Mouse (Mus musculus): Measurements from ENCODE around the gene Camkk2. TPM values are rescaled to one million over a fixed set of nuclear protein-coding genes. Genes with fewer than 3 reads are reported as not detected.

Gene Camkk2
- polyA plus RNA-seq, 1 experiment from 2014 or later = 34.5 TPM

- H3K9ac ChIP-seq = no peak overlapping the region
- no peak overlapping the region for H3K4me2 ChIP-seq
- H3K36me3 ChIP-seq (replicated peaks) = peaks cover 3% of the 10 kb centered on the region; the same call in 1 of the 2 replicates
- no peak overlapping the region for H3K27ac ChIP-seq
- no peaks in the 10 kb centered on the region for H3K9me3 ChIP-seq
- H3K27me3 ChIP-seq = no peaks in the 10 kb centered on the region
- 90% methylated on average over 10 of the region's 10 CpGs for WGBS
- peaks cover 19% of the 10 kb centered on the region for H3K4me1 ChIP-seq
- H3K4me3 ChIP-seq (replicated peaks) = no peak overlapping the region
- no peak for ATAC-seq (ENCODE audit: low FRiP score)
Measured at GRCm38 (mm10) chr5:122730776-122731175, 48.4 kb downstream of the Camkk2 start.

GRCm38 (mm10) chr5:122727096-122727495 lies 52.1 kb downstream of the Camkk2 start:
- H3K27me3 ChIP-seq = no peaks in the 10 kb centered on the region
- H3K4me1 ChIP-seq = peaks cover 15% of the 10 kb centered on the region; the same call in 1 of the 2 replicates
- H3K36me3 ChIP-seq (replicated peaks) = no peaks in the 10 kb centered on the region
- H3K9me3 ChIP-seq = no peaks in the 10 kb centered on the region
- no peak overlapping the region for H3K4me3 ChIP-seq (replicated peaks)
- no peak overlapping the region for H3K4me2 ChIP-seq
- H3K9ac ChIP-seq = no peak overlapping the region
- ATAC-seq (ENCODE audit: low FRiP score) = no peak
- no peak overlapping the region for H3K27ac ChIP-seq
- WGBS = 87% methylated on average over 7 of the region's 7 CpGs

GRCm38 (mm10) chr5:122726595-122726994 lies 52.6 kb downstream of the Camkk2 start:
- WGBS = 77% methylated on average over 5 of the region's 5 CpGs
- Histone ChIP-seq H3K36me3 (replicated peaks) (no peaks in the 10 kb centered on the region), H3K4me1 (peaks cover 10% of the 10 kb centered on the region; the same call in 1 of the 2 replicates), H3K4me3 (replicated peaks) (no peak overlapping the region), H3K9ac (no peak overlapping the region), H3K27ac (no peak overlapping the region), H3K4me2 (no peak overlapping the region), H3K9me3 (no peaks in the 10 kb centered on the region), H3K27me3 (no peaks in the 10 kb centered on the region)
- ATAC-seq (ENCODE audit: low FRiP score) = no peak

GRCm38 (mm10) chr5:122726068-122726467 lies 53.1 kb downstream of the Camkk2 start:
- Histone ChIP-seq H3K27me3 (no peaks in the 10 kb centered on the region), H3K4me1 (peaks cover 8% of the 10 kb centered on the region; the same call in 1 of the 2 replicates), H3K27ac (no peak overlapping the region), H3K9me3 (no peaks in the 10 kb centered on the region), H3K4me3 (replicated peaks) (no peak overlapping the region), H3K9ac (no peak overlapping the region), H3K4me2 (no peak overlapping the region), H3K36me3 (replicated peaks) (no peaks in the 10 kb centered on the region)
- no peak for ATAC-seq (ENCODE audit: low FRiP score)
- WGBS = 28% methylated on average over 7 of the region's 7 CpGs

GRCm38 (mm10) chr5:122725453-122725852 lies 53.8 kb downstream of the Camkk2 start:
- Histone ChIP-seq H3K4me1 (peaks cover 8% of the 10 kb centered on the region; the same call in 1 of the 2 replicates), H3K9me3 (no peaks in the 10 kb centered on the region), H3K9ac (no peak overlapping the region), H3K4me3 (replicated peaks) (no peak overlapping the region), H3K27ac (no peak overlapping the region), H3K36me3 (replicated peaks) (no peaks in the 10 kb centered on the region), H3K4me2 (no peak overlapping the region), H3K27me3 (no peaks in the 10 kb centered on the region)
- ATAC-seq (ENCODE audit: low FRiP score) = no peak
- 89% methylated on average over 13 of the region's 13 CpGs for WGBS

- Histone ChIP-seq H3K4me1 (no peaks in the 10 kb centered on the region), H3K36me3 (replicated peaks) (no peaks in the 10 kb centered on the region), H3K9ac (no peak overlapping the region), H3K9me3 (no peaks in the 10 kb centered on the region), H3K4me3 (replicated peaks) (no peak overlapping the region), H3K27me3 (no peaks in the 10 kb centered on the region), H3K4me2 (no peak overlapping the region), H3K27ac (no peak overlapping the region)
- WGBS = 90% methylated on average over 8 of the region's 8 CpGs
- ATAC-seq (ENCODE audit: low FRiP score) = no peak
Measured at GRCm38 (mm10) chr5:122719168-122719567, 60.0 kb downstream of the Camkk2 start.

GRCm38 (mm10) chr5:122718400-122718799 lies 60.8 kb downstream of the Camkk2 start:
- Histone ChIP-seq H3K9me3 (no peaks in the 10 kb centered on the region), H3K4me2 (no peak overlapping the region), H3K27ac (no peak overlapping the region), H3K4me1 (no peaks in the 10 kb centered on the region), H3K4me3 (replicated peaks) (no peak overlapping the region), H3K36me3 (replicated peaks) (no peaks in the 10 kb centered on the region), H3K27me3 (no peaks in the 10 kb centered on the region), H3K9ac (no peak overlapping the region)
- 90% methylated on average over 7 of the region's 7 CpGs for WGBS
- no peak for ATAC-seq (ENCODE audit: low FRiP score)

GRCm38 (mm10) chr5:122716793-122717192 lies 62.4 kb downstream of the Camkk2 start:
- H3K27ac ChIP-seq = no peak overlapping the region
- no peak for ATAC-seq (ENCODE audit: low FRiP score)
- no peak overlapping the region for H3K4me3 ChIP-seq (replicated peaks)
- no peaks in the 10 kb centered on the region for H3K4me1 ChIP-seq
- no peaks in the 10 kb centered on the region for H3K9me3 ChIP-seq
- no peaks in the 10 kb centered on the region for H3K36me3 ChIP-seq (replicated peaks)
- 97% methylated on average over 2 of the region's 2 CpGs for WGBS
- H3K4me2 ChIP-seq = no peak overlapping the region
- no peak overlapping the region for H3K9ac ChIP-seq
- no peaks in the 10 kb centered on the region for H3K27me3 ChIP-seq

- no peak overlapping the region for H3K27ac ChIP-seq
- ATAC-seq (ENCODE audit: low FRiP score) = no peak
Measured at GRCm38 (mm10) chr5:122715723-122716122, 63.5 kb downstream of the Camkk2 start.

GRCm38 (mm10) chr5:122708819-122709218 lies 70.4 kb downstream of the Camkk2 start:
- peaks cover 6% of the 10 kb centered on the region for H3K4me1 ChIP-seq
- no peaks in the 10 kb centered on the region for H3K9me3 ChIP-seq
- peaks cover 5% of the 10 kb centered on the region; the same call in 1 of the 2 replicates for H3K27me3 ChIP-seq
- ATAC-seq (ENCODE audit: low FRiP score) = no peak
- H3K27ac ChIP-seq = no peak overlapping the region
- no peak overlapping the region for H3K4me2 ChIP-seq
- no peaks in the 10 kb centered on the region for H3K36me3 ChIP-seq (replicated peaks)
- no peak overlapping the region for H3K4me3 ChIP-seq (replicated peaks)
- H3K9ac ChIP-seq = no peak overlapping the region
- WGBS = 86% methylated on average over 6 of the region's 6 CpGs

More at GRCm38 (mm10) chr5:122715723-122716122, 63.5 kb downstream of the Camkk2 start:
- 77% methylated on average over 1 of the region's 1 CpGs for WGBS
- H3K9me3 ChIP-seq = no peaks in the 10 kb centered on the region
- H3K4me3 ChIP-seq (replicated peaks) = no peak overlapping the region
- H3K9ac ChIP-seq = no peak overlapping the region
- H3K36me3 ChIP-seq (replicated peaks) = no peaks in the 10 kb centered on the region
- H3K27me3 ChIP-seq = no peaks in the 10 kb centered on the region
- no peak overlapping the region for H3K4me2 ChIP-seq
- no peaks in the 10 kb centered on the region for H3K4me1 ChIP-seq

- H3K4me1 ChIP-seq = peaks cover 6% of the 10 kb centered on the region
- peak within 1 kb of the TSS; percentile 62 for H3K4me3 ChIP-seq (replicated peaks)
- 2% methylated on average over 66 of the region's 66 CpGs for WGBS
- H3K27ac ChIP-seq = peak within 1 kb of the TSS; percentile 62
- peaks cover 7% of the 10 kb centered on the region; the same call in 1 of the 2 replicates for H3K27me3 ChIP-seq
- H3K4me2 ChIP-seq = peak within 1 kb of the TSS; percentile 87
- no peaks in the 10 kb centered on the region for H3K9me3 ChIP-seq
- H3K36me3 ChIP-seq (replicated peaks) = no peaks in the 10 kb centered on the region
- peak; percentile 87 for ATAC-seq (ENCODE audit: low FRiP score)
- H3K9ac ChIP-seq = peak within 1 kb of the TSS; percentile 66
Measured at GRCm38 (mm10) chr5:122707276-122708181, 71.7 kb downstream of the Camkk2 start, which contains the start of gene P2rx4. Gene P2rx4 (plus strand): TSS chr5:122707544.

- Histone ChIP-seq H3K9me3 (no peaks in the 10 kb centered on the region), H3K27ac (peak overlapping the region; percentile 62; the same call in 1 of the 2 replicates), H3K4me1 (peaks cover 6% of the 10 kb centered on the region), H3K27me3 (peaks cover 7% of the 10 kb centered on the region; the same call in 1 of the 2 replicates), H3K4me3 (replicated peaks) (peak overlapping the region; percentile 62), H3K9ac (peak overlapping the region; percentile 66), H3K36me3 (replicated peaks) (no peaks in the 10 kb centered on the region), H3K4me2 (peak overlapping the region; percentile 87)
- ATAC-seq (ENCODE audit: low FRiP score) = no peak
- 48% methylated on average over 5 of the region's 5 CpGs for WGBS
Measured at GRCm38 (mm10) chr5:122706917-122707275, 72.3 kb downstream of the Camkk2 start.

Data from forebrain, embryonic 12.5 days (tissue).